Mouse (Mus musculus) MN1 (cell line): ENCODE data around the gene Lrrc8c.

Source experiments
- DNase-seq: peaks from one replicate; pipeline ENCODE4 v3.0.0-alpha.2; 2016; ENCODE audit warnings: low spot score

The Lrrc8c gene

DNA sequence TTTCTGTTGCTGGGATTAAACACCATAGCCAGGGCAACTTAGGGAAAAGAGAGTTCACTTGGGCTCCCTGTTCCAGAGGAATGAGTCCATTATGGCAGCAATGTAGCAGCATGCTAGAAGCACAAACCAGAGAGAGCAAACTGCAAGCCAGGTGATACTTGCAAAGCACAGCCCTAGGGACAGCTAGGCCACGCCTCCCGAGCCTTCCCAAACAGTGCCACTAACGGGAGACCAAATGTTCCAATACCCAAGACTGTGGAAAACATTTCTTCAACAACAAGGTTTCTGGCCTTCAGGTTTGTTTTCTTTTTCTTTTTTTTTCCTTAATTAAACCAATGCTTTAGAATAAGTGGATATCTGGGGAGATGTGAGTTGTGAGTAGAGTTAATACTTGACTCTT, 38.2 kb downstream of the Lrrc8c start:
- no peak for DNase-seq

- DNase-seq = peak; percentile 66
These were observed 38.6 kb downstream of the Lrrc8c start for GRCm38 (mm10) chr5:105557777-105558240.

- no peak for DNase-seq
These were observed 39.3 kb downstream of the Lrrc8c start for GRCm38 (mm10) chr5:105558517-105558916.

- DNase-seq = no peak
These were observed 42.7 kb downstream of the Lrrc8c start for GRCm38 (mm10) chr5:105561926-105562325.

- DNase-seq = no peak
These were observed 45.6 kb downstream of the Lrrc8c start for GRCm38 (mm10) chr5:105564761-105565160.

GRCm38 (mm10) chr5:105565824-105566223, 46.6 kb downstream of the Lrrc8c start:
- DNase-seq = no peak

GRCm38 (mm10) chr5:105566852-105567412, 47.7 kb downstream of the Lrrc8c start:
- peak; percentile 31 for DNase-seq

DNA sequence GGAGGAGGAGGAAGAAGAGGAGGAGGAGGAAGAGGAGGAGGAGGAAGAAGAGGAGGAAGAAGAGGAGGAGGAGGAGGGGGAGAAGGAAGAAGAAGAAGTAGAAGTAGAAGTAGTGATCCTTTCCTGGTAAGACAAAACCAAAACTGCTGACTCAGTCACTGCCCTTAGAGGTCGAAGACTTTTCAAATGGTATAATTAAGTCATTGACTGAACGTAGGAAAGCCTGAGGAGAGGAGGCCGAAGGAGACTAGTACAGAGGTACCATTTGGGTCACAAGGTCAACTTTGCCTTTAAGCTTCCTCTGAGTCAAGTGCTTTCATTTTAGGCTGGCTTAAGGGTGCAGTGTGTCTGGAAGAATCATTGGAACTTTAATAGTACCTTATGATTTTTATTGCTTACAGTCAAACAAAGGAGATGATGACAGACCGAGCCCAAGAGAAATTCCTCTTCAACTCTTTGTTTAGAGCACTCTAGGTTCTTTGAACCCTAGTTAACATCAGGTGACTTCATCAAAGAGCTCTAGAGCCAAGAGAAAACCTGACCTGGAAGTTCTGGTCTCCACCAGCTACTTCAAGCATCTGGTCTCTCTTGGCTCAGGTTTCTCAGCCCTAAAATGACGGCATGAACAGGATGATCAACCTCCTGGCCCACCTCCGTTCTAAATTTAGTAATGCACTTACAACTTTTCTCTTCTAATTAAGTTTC, 49.0 kb downstream of the Lrrc8c start:
- DNase-seq = peak; percentile 9

GRCm38 (mm10) chr5:105569168-105569567, 50.0 kb downstream of the Lrrc8c start:
- DNase-seq = no peak

- DNase-seq = no peak
These were observed 53.0 kb downstream of the Lrrc8c start for GRCm38 (mm10) chr5:105572160-105572692.

GRCm38 (mm10) chr5:105572876-105573275, 53.7 kb downstream of the Lrrc8c start:
- DNase-seq = no peak

DNA sequence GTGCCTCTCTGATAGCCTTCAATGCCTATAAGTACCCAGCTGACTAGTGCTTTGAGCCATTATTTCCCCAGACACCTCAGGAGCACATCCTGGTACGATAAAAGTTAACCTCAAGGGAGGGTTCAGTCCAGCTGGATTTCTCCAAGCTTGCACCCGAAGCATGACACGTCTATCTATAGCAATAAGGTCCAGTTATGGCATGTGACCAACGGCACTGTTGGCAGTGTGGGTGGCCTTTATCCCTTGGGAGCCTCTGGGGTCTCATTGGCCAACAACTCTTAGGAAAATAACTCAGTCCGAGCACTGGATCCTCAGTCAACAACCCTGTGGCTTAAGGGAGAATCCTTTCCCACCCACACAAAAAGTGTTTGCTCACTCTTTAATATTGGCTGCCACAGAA, 55.6 kb downstream of the Lrrc8c start:
- DNase-seq = no peak

DNA sequence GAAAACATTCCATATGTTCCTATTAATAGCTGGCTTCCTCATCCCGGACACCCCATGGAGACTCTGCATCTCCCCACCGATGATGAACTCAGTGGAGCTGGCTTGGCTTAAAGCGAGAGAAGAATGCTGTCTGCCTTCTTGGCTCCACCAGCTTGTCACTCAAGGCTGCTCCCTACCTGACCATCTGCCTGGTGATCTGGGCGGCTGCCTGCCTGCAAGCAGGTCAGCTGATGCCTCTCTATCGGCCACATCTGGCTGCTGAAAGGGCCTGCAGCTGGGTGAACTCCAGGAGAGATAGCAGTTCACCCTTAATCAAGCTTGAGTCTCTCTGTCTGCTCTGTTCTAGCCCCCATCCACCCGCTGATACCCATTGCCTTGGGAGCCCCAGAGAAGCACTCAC, 56.7 kb downstream of the Lrrc8c start:
- no peak for DNase-seq

DNA sequence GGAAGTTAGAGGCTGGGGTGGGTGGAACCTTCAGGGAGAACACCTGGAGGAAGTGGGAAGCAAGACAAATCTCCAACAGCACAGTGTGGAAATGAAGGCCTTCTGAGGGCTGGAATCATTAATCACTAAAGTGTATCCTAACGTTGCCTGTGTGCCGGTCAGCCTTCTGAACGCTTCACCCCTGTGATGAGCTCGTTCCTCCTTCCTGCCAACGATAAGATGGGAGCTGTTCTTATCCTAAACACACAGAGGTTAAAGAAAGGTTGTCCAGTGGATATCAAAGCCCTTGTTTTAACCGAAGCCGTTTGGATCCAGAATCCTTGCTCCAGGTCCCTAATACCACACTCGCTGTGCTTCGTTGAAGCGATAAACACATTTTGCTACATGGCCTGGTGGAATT, 61.7 kb downstream of the Lrrc8c start:
- no peak for DNase-seq

DNA sequence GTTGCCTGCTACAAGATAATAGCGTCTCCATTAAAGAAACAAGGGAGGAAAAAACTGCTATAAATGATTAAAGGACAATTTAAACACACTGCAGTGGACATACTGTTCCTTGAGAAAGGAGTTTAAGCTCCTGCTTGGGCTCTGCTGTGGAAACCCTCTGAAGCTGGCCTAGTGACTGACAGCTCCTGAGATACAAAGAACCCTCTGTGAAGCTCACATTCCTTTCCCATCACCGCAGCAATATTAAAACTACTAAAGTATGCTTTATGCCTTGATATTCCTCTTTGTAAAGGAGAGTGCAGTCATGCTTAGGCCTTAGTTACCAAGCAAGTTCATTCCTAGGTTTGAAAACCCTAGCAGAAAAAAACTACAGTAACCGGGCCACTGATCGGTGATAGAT, 66.7 kb downstream of the Lrrc8c start:
- DNase-seq = no peak

GRCm38 (mm10) chr5:105586655-105587054, 67.5 kb downstream of the Lrrc8c start:
- DNase-seq = no peak

- no peak for DNase-seq
These were observed 68.3 kb downstream of the Lrrc8c start for GRCm38 (mm10) chr5:105587471-105587870.

DNA sequence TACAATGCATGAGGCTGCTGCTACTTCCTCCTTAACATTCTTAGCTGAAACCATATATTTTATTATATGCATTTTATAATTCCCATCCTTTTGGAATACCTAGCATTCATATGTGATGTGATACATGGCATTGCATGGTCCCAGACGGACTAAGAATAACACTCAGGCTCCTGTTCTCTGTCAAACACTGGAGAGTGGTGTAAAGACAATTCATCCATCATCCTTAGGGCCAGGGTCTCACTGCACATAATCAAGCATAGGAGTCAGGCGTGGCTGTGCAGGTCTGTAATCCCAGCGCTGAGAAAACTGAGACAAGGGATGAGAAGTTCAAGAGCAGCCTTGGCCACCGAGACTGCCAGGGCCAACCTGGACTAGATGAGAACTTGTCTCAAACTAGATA, 69.5 kb downstream of the Lrrc8c start:
- no peak for DNase-seq

GRCm38 (mm10) chr5:105589119-105589518, 69.9 kb downstream of the Lrrc8c start:
- no peak for DNase-seq

DNA sequence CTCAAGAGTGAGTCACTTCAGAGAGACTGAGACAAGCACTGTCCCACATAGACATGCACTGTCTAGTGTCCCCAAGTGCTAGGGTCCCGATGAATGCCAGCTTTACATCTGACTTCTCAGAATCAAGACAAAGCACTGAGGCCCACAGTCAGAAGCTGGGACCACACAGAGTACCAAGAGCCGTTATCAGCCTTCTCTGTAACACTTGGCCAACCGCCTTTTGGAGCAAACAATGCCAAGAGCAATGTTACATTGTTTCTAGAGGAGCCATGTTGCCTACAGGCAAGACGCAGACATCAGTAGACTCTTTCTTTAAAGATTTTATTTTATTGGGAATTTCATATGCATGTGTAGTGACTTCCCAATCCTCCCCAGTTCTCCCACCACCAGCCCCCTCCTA, 73.2 kb downstream of the Lrrc8c start:
- no peak for DNase-seq

GRCm38 (mm10) chr5:105593630-105594029, 74.4 kb downstream of the Lrrc8c start:
- DNase-seq = no peak

DNA sequence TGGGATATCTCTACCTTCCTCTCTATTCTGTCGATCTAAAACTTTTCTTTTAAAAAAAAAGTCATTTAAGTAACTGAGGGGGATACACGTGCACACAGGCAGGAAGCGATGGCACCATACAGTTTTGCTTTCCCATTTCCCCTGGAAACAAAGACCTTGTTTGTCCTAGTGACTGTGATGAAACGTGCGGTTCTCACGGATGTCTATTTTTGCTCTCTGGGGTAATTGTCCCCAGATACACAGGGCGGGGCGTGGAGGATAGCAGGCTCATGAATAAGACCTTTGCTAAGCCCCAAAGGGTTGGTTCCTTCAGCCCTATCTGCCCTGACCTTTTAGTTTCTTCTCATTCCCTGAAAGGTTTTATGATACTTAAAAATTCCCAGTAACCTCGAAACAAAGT, 79.7 kb downstream of the Lrrc8c start:
- DNase-seq = no peak

DNA sequence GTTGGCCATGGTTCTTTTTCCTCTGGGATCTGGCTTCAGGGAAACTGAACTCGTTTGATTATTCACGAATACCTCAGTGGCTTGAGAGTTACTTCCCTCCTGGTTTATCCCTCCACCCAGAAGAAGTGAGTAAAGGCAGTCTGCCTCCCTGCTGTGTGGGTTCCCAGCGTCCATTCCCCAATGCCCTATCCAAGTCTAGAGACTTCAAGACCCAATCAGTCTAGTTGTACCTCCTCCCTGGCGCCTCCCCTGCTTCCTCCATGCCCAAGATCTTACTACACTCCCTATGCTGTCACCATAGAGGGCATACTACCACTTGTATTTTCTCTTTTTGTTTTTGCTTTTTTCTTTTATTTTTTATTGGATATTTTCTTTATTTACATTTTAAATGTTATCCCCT, 80.1 kb downstream of the Lrrc8c start:
- DNase-seq = no peak

- DNase-seq = no peak
These were observed 81.8 kb downstream of the Lrrc8c start for GRCm38 (mm10) chr5:105600998-105601397.
